Mouse (Mus musculus) liver, adult 2 months (tissue): ENCODE results near the gene Heatr3. TPM values are rescaled to one million over a fixed set of nuclear protein-coding genes. Genes with fewer than 3 reads are reported as not detected.
A peak's percentile ranks its signal among the peaks of the same experiment; 100 is the strongest.

Experiments
- DNase-seq: peaks from one replicate; pipeline ENCODE4 v3.0.0-alpha.2; 2011; ENCODE audit warnings: low read depth, low spot score; ENCODE audit errors: extremely low read depth
- H3K27ac ChIP-seq: fragments of 200-500 bp; replicated peaks from 2 replicates; pipeline ENCODE4 v1.5.1; 2012; ENCODE audit warnings: low read depth, mild to moderate bottlenecking, control low read depth, inconsistent platforms, low read length; ENCODE audit not compliant: insufficient read depth
- H3K27me3 ChIP-seq: fragments of 200-500 bp; 2 replicates; pipeline ENCODE4 v1.6.1; 2012; ENCODE audit warnings: mild to moderate bottlenecking, moderate library complexity, low read length, inconsistent platforms; ENCODE audit not compliant: control insufficient read depth, insufficient read depth
- H3K36me3 ChIP-seq: fragments of 200-500 bp; 2 replicates; pipeline ENCODE4 v1.6.1; 2012; ENCODE audit warnings: low read length, inconsistent platforms; ENCODE audit not compliant: control insufficient read depth, insufficient read depth
- H3K4me1 ChIP-seq: fragments of 200-500 bp; 2 replicates; pipeline ENCODE4 v1.6.1; 2011; ENCODE audit warnings: low read length; ENCODE audit not compliant: control insufficient read depth, insufficient read depth
- H3K4me3 ChIP-seq: fragments of 200-500 bp; 2 replicates; pipeline ENCODE4 v1.5.1; 2011; ENCODE audit warnings: low read depth, mild to moderate bottlenecking, control low read depth, low read length, moderate library complexity; ENCODE audit not compliant: insufficient read depth
- H3K79me2 ChIP-seq: fragments of 200-500 bp; 2 replicates; pipeline ENCODE4 v1.6.1; 2012; ENCODE audit warnings: inconsistent platforms, mild to moderate bottlenecking, low read length, moderate library complexity; ENCODE audit not compliant: control insufficient read depth, insufficient read depth
- H3K9ac ChIP-seq: fragments of 200-500 bp; 2 replicates; pipeline ENCODE4 v1.6.1; 2012; ENCODE audit warnings: low read depth, mild to moderate bottlenecking, control low read depth, inconsistent platforms, low read length
- CTCF ChIP-seq: fragments of 200-500 bp; IDR thresholded peaks from 2 replicates; pipeline ENCODE4 v1.5.1; 2011; ENCODE audit warnings: low read depth, low read length, control low read depth
- POLR2A ChIP-seq: fragments of 200-500 bp; IDR thresholded peaks from 2 replicates; pipeline ENCODE4 v1.6.1; 2011; ENCODE audit warnings: low read length, control low read depth; ENCODE audit not compliant: insufficient read depth; ENCODE audit errors: extremely low read depth
- WGBS: fragments of 180-500 bp; shearing (Covaris S2); methylation state at CpG from one replicate; pipeline ENCODE4 v1.1.7; 2018; 5-methylcytosine and 5-hydroxymethylcytosine counted together
- polyA plus RNA-seq: library from polyadenylated mRNA; depleted of rRNA; stranded (reverse); fragments of >200 nt; gene quantifications from 2 replicates; pipeline ENCODE4 v1.2.3, GENCODE M21; 2012
- total RNA-seq: library from RNA; depleted of rRNA; stranded (reverse); fragments of >200 nt; gene quantifications from 2 replicates; pipeline ENCODE4 v1.2.3, GENCODE M21; 2014

The Heatr3 gene
- total and polyA plus RNA-seq, 2 experiments = 11.6 to 17.1 TPM

- Histone ChIP-seq H3K4me1 (peaks cover 15% of the 10 kb centered on the region), H3K27ac (peak overlapping the region; percentile 99), H3K27me3 (no peaks in the 10 kb centered on the region), H3K4me3 (peak overlapping the region; percentile 99), H3K36me3 (0 out of 2 replicates have a peak, but pooled peaks cover 2% of the 10 kb centered on the region), H3K79me2 (peaks cover 28% of the 10 kb centered on the region), H3K9ac (peak overlapping the region; percentile 100)
- TF ChIP-seq CTCF (no peak), POLR2A (no peak)
- WGBS = under 1% methylated on average over 10 of the region's 10 CpGs
- DNase-seq = peak; percentile 85
These were observed 60.9 kb downstream of the Heatr3 start for GRCm38 (mm10) chr8:88198551-88198944.

GRCm38 (mm10) chr8:88198945-88199571 lies 61.4 kb downstream of the Heatr3 start, which contains the start of gene Tent4b:
Gene Tent4b (plus strand): TSS chr8:88199213.
- H3K79me2 ChIP-seq = peaks cover 29% of the 10 kb centered on the region
- H3K4me3 ChIP-seq = peak within 1 kb of the TSS; percentile 99
- H3K36me3 ChIP-seq = 0 out of 2 replicates have a peak, but pooled peaks cover 2% of the 10 kb centered on the region
- TF ChIP-seq CTCF = no peak
- TF ChIP-seq POLR2A = peak; percentile 51; the same call in 1 of the 2 replicates
- peak within 1 kb of the TSS; percentile 100 for H3K9ac ChIP-seq
- H3K27me3 ChIP-seq = no peaks in the 10 kb centered on the region
- DNase-seq = peak; percentile 64
- H3K27ac ChIP-seq = peak within 1 kb of the TSS; percentile 99
- WGBS = under 1% methylated on average over 75 of the region's 97 CpGs
- H3K4me1 ChIP-seq = peaks cover 18% of the 10 kb centered on the region

- no peak for TF ChIP-seq POLR2A
- TF ChIP-seq CTCF = 0 out of 2 replicates have a peak, but pooled peaks have one; percentile 1
- whole genome bisulfite sequencing = 2% methylated on average over 115 of the region's 117 CpGs
- H3K27ac ChIP-seq = peak overlapping the region; percentile 80
- H3K9ac ChIP-seq = peak overlapping the region; percentile 94
- no peaks in the 10 kb centered on the region for H3K27me3 ChIP-seq
- DNase-seq = no peak
- H3K4me1 ChIP-seq = peaks cover 23% of the 10 kb centered on the region
- peaks cover 2% of the 10 kb centered on the region; the same call in 1 of the 2 replicates for H3K36me3 ChIP-seq
- H3K4me3 ChIP-seq = peak overlapping the region; percentile 94
- peaks cover 37% of the 10 kb centered on the region for H3K79me2 ChIP-seq
These were observed 62.3 kb downstream of the Heatr3 start for GRCm38 (mm10) chr8:88199700-88200601.

DNA sequence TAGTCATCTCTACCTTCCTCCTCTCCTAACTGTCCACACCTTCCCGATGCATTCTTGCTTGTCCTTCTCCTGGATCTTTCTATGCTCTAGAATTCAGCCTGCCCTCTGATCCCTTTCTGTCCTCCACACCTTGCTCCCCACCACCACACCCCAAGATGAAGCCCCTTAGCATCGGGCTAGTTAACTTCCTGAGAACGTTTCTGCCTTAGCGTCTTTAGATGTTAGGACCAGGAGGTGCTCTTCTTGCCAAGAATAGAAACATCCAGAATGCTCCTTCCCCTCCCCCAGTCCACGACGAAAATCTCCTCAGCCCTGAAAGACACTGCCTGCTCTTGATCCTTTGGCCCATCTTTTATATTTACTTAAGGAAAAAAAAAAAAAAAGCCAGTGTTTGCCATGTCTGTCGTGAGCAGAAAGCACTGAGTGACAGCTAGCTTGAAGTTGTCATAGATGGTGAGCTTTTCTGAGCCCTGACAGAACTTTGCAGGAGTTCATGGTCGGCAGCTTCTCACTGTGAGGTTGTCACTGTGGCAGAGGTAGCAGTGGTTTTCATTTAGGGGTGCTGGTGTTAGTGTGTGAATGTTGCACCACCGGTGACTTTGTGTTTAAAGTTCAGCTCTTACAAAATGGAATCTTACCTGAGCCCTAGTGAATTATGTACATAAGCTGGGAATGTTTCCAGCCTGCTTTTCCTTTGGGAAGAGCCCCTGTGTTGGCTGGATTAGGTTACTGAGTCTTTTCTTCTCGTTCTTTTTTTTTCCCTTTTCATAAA lies 63.3 kb downstream of the Heatr3 start:
- DNase-seq = peak; percentile 94
- H3K27ac ChIP-seq = peak overlapping the region; percentile 84
- 4% methylated on average over 10 of the region's 10 CpGs for WGBS
- no peaks in the 10 kb centered on the region for H3K27me3 ChIP-seq
- peaks cover 43% of the 10 kb centered on the region for H3K79me2 ChIP-seq
- peak overlapping the region; percentile 94 for H3K4me3 ChIP-seq
- H3K9ac ChIP-seq = peak overlapping the region; percentile 94
- H3K4me1 ChIP-seq = peaks cover 27% of the 10 kb centered on the region
- TF ChIP-seq CTCF (no peak), POLR2A (no peak)
- peaks cover 2% of the 10 kb centered on the region; the same call in 1 of the 2 replicates for H3K36me3 ChIP-seq

GRCm38 (mm10) chr8:88201641-88202040 lies 64.0 kb downstream of the Heatr3 start:
- no peak for TF ChIP-seq CTCF
- TF ChIP-seq POLR2A = no peak
- peak overlapping the region; percentile 34 for H3K9ac ChIP-seq
- H3K27me3 ChIP-seq = no peaks in the 10 kb centered on the region
- H3K4me1 ChIP-seq = peaks cover 29% of the 10 kb centered on the region
- DNase-seq = no peak
- peaks cover 46% of the 10 kb centered on the region for H3K79me2 ChIP-seq
- no peak overlapping the region; the same call in 1 of the 2 replicates for H3K4me3 ChIP-seq
- peak overlapping the region; percentile 84 for H3K27ac ChIP-seq
- H3K36me3 ChIP-seq = peaks cover 2% of the 10 kb centered on the region; the same call in 1 of the 2 replicates
- 22% methylated on average over 3 of the region's 3 CpGs for WGBS
